Mouse (Mus musculus) CH12F3 (cell line): Measurements from ENCODE around the gene Gm5580.
"Not testable (repeated sequence)": the region's sequence is repeated elsewhere in the genome, so short reads cannot be mapped to it uniquely, and the experiment has no call there.

Experiments used
- in situ Hi-C: fragments of 300-500 bp; cut with MboI; formaldehyde crosslinking; loops from 2 replicates; pipeline ENCODE4 v1.14.3; 2020; ENCODE audit warnings: low sequenced_read_pairs

Gene Gm5580

DNA sequence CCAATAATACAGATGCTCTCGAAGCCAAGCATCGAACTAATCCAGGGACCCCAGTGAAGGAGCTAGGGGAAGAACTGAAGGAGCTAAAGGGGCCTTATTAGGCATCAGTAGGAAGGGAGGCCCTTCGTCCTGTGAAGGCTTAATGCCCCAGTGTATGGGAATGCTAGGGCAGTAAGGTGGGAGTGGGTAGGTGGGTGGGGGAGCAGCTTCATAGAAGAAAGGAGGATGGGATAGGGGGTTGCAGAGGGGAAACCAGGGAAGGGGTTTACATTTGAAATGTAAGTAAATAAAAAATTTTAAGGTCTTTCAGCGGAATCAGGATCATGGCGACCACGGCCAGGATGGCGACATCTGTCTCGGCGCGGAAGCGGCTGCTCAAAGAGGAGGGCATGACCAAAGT lies at the start of gene Gm5580:
Gene Gm5580 (plus strand): TSS at position 301 of the 400 bp plus-strand sequence.
- in situ Hi-C loops: loop anchor here (25.0 kb wide), 1 partner anchor 514 kb away; no protein-coding TSS in a partner anchor

DNA sequence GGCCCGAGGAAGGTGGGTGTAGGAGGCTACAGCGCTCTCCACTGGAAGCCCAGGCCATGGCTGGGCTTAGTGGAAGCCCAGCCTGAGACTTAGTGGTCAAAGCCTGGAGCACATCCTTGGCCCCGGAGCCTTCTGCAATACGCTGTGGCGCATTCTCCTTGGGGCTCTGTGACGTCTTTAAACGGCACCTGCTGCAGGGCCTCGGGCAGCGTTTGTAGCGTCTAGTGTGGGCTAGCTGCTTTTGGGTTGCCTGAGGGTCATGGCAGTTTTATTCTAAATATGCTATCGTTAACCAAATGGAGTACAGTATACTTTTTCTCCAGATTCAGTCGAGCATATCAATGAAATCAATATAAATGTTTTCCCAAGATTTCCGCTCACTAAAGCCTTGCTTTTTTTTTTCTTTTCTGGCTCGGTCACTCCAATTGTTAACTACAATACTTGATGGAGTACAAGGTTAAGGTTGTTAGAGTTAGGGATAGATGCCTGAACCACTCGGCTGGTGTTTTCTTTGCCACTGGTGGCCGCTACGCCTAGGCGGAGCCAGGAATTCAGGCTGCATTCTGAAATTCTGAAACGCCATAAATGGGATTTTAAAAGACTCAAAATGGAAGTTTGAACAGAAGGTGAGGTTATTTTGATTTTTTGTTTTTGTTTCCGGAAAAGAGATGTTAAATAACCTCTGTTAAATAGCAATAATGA lies 44.5 kb upstream of the Gm5580 start, which contains the start of gene Olfr212:
Gene Olfr212 (plus strand): TSS at position 215 of the 702 bp plus-strand sequence.
- in situ Hi-C loops: not testable (repeated sequence)

DNA sequence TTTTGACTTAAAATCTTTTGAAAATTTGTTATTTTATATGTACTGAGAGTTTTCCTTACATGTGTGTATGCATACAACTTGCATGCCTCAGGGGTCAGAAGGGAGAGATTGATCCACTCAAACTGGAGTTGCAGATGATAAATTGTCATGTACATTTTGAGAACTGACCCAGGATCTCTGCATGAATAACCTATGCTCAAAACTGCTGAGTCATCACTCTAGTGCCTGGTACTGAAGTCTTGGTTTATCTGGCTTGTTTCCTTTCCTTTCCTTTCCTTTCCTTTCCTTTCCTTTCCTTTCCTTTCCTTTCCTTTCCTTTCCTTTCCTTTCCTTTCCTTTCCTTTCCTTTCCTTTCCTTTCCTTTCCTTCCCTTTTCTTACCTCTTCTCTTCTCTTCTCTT lies 36.1 kb upstream of the Gm5580 start:
- in situ Hi-C loops: no loop called here

DNA sequence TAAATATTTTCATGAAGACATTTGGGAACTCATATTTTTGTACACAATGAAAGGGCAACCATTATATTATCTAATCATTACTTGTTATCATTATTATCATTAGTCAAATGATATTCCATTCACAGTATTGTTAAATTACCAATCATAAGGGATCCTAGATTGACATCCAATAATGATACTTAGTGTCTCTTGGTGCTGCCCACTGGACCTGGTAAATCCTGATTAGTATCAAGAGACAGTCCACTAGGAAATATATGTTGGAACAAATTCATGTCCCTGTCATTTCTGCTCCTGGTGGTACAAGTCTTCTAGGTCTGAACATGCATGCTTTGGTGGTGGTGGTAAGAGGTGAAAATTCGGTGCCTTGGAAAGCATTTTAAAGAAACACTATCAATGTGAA lies 12.8 kb upstream of the Gm5580 start, which contains the start of gene Olfr213:
Gene Olfr213 (plus strand): TSS at position 301 of the 400 bp plus-strand sequence.
- in situ Hi-C loops: no loop called here

DNA sequence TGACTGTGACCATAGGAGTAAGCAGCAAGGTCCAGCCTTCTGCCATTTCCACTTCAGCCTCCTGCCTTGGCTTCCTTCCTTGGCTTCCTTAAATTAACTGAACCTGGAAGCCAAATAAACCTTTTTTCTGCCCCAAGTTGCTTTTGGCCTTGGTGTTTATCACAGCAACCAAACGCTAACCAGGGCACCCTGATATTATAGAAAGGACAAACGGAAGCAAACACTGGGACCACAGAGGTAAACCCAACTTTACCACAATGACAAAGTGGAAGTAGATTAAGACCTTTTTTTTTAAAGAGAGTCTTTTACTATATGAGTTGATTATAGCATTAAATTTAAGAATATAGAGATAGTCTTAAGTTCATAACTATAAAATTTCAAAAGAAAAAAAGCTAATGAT lies 8.4 kb upstream of the Gm5580 start:
- in situ Hi-C loops: no loop called here

DNA sequence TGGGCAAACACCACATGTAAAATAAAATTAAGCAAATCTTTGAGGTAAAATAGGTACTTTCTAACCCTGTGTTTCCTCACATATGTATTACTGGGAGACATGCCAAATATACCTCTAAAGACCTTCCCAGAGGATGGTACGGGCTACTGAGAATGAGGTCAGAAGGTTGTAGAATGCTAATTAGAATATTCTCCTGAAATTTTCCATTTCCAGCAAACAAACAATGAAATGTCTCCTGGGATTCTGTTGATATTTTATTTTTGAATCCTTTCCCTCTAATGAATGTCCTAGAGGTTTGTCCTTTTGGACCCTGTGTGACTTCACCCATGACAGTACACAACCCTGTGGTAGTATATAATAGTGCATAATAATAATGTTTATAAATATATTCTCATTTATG lies 3.0 kb downstream of the Gm5580 start, which contains the start of gene Olfr214:
Gene Olfr214 (plus strand): TSS at position 301 of the 400 bp plus-strand sequence.
- in situ Hi-C loops: loop anchor here (25.0 kb wide), 1 partner anchor 517 kb away; no protein-coding TSS in a partner anchor

DNA sequence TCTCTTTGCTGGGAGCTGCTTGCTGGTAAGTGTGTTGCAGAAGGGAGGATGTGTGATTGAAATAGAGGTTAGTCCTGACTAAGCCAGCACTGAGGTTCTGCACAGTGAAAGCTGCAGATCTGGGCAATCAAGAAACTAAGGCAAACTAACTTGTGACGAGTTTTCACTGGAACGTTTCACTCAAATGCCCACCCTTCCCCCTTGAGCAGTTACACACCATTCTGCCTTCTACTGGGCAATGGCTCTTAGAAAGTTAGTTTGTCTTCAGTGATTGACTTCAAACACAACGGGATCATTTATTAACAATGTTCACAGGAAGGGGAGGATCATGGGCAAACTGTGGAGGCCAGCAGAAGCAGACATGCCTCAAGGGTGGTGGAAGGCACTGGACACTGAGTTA lies 4.0 kb downstream of the Gm5580 start:
- in situ Hi-C loops: loop anchor here (25.0 kb wide), 1 partner anchor 518 kb away; no protein-coding TSS in a partner anchor

DNA sequence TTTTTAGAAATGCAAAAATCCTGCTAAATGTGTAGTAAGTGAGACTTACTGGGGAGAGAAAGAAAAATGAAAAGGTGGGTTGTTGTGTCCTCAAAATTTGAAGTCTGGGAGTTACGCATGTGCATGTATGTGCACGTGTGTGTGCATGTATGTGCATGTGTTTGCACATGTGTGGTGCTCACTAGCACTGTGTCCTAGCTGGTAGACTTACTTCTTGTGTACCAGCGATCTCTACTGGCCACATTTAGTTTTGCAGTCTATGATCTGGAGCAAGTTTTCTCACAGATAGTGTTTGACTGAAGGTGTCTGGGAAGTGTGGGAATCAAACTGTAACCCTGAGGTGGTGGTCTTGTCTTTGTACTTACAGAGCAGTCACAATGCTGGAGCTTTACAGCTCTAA lies 18.9 kb downstream of the Gm5580 start:
- in situ Hi-C loops: loop anchor here (10.0 to 25.0 kb wide), 2 partner anchors 135 to 533 kb away; no protein-coding TSS in a partner anchor

DNA sequence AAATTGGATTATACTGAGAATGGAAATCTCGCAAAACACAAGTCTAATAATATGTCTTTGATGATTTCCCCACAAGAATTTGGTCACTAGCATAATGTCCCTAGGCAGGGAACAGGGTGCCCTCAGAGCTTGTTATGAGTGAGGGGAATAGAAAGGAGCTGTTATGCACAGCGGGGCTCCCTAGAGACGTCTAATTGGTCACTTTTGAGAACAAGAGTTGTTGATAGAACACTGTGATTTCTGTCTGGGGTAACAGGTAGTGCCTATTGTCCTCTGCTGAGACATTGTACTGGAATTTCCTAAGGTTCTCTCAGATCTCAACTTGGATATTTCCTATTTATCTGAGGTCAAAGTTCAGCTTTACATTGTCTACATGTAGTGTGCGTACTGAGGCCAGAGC lies 33.2 kb downstream of the Gm5580 start, which contains the start of gene Olfr215:
Gene Olfr215 (minus strand): TSS at position 101 of the 400 bp plus-strand sequence.
- in situ Hi-C loops: no loop called here

DNA sequence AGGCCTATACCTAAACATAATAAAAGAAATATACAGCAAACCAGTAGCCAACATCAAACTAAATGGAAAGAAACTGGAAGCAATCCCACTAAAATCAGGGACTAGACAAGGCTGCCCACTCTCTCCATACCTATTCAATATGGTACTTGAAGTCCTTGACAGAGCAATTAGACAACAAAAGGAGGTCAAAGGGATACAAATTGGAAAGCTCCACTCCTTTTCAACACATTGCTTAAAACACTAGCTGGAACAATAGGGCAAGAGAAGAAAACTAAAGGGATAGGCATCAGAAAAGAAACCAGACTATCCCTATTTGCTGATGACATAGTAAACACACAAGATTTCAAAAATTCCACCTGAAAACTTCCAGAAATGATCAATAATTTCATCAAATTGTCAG lies 50.0 kb downstream of the Gm5580 start:
- in situ Hi-C loops: not testable (repeated sequence)
